Mouse (Mus musculus): ENCODE measurements around the gene Polq. TPM values are rescaled to one million over a fixed set of nuclear protein-coding genes. Genes with fewer than 3 reads are reported as not detected.

The Polq gene
- 0.85 TPM in 1 of 2 replicates, not detected in the other for polyA plus RNA-seq (2012; ENCODE audit: insufficient read depth, low replicate concordance)

DNA sequence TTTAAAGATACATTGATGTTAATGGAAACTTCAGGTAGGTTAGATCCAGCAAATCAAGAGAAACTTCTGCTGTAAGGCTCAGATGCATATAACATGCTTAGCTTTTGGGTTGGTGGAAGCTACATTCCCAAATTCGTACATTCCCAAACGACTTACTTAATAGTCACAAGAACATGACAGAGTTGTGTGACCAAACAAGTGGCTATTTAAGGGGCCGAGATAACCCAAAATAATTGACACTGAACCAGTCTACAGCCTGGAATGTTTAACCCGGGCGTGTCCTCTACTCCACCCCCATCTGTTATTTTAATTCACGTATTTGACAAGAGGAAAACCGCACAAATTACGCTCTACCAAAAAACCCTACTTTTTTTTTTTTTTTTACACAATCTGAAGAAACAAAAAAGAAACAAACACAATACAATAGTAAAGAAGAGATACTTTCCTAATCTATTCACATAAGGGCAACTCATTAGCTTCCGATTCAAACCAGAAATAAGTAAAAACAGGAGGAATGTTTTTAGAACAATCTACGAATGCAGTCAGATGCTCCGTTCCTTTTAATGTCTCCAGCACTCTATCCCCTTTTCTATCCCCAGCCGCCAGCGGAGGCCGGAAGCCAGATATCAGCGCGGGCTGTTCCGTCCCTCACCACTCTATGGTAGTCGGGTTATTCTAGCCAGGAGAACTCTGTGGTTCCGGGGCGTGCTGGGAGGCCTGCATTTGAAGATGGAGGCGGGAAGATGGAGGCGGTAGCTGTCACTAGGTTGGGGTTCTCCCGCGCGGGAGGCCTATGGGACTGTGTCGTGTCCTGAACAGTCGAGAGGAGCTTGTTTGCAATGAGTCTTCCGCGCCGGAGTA, at the start of gene Polq:
Polq (plus strand) TSS at position 726 of the 861 bp plus-strand sequence.
- Histone ChIP-seq H3K4me1 (peaks cover 43% of the 10 kb centered on the region), H3K36me3 (replicated peaks; ENCODE audit: low read length) (peaks cover 22% of the 10 kb centered on the region), H3K27me3 (replicated peaks) (no peaks in the 10 kb centered on the region), H3K9me3 (no peaks in the 10 kb centered on the region), H3K4me3 (replicated peaks) (peak within 1 kb of the TSS; percentile 93)
- peak; percentile 77; the same call in 1 of the 2 replicates for TF ChIP-seq FLI1 (IDR thresholded peaks at IDR 0.05; ENCODE audit: low read length)
- no peak; the same call in 2 of the 3 replicates for TF ChIP-seq GATA1 (IDR thresholded peaks at IDR 0.05; ENCODE audit: borderline replicate concordance, low read length)

DNA sequence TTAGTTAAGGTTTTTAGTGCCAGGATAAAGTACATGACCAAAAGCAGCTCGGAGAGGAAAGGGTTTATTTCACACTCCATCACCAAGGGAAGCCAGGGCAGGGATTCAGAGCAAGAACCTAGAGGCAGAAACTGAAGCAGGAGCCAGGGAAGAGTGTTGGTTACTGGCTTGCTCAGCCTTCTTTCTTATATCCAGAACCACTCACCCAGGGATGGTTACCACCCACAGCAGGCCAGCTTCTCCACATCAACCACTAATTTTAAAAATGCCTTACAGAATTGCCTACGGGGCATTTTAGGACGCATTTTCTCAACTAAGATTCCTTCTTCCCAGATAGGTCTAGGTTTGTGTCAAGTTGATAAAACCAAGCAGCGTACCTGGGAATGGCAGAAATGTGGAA, 48.2 kb upstream of the Polq start:
- Histone ChIP-seq H3K27me3 (replicated peaks) (no peaks in the 10 kb centered on the region), H3K9me3 (no peaks in the 10 kb centered on the region), H3K36me3 (replicated peaks; ENCODE audit: low read length) (peaks cover 71% of the 10 kb centered on the region), H3K4me3 (replicated peaks) (no peak overlapping the region), H3K4me1 (no peaks in the 10 kb centered on the region)
- TF ChIP-seq GATA1 (IDR thresholded peaks at IDR 0.05; ENCODE audit: borderline replicate concordance, low read length), result no peak

DNA sequence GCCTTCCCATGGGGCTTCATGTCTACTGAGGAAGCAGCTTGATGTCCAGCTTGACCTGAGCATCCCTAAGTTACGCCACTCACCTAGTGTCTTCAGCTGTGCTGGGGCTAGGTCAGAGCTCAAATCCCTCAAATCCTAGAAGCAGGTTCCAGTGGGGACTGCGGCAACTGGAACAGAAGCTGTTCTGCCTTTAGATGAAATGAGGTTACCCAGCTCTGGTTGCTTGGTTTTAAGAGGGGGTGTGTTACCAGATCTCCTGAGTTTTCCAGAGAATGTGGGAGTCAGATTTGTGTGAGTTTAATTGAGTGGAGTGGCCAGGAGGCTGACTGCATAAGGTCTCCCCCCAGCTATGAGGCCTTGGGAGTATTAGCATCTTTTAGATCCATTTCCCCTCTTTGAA, 32.5 kb upstream of the Polq start:
- TF ChIP-seq FLI1 (IDR thresholded peaks at IDR 0.05; ENCODE audit: low read length), result no peak
- TF ChIP-seq GATA1 (IDR thresholded peaks at IDR 0.05; ENCODE audit: borderline replicate concordance, low read length), result no peak
- peaks cover 2% of the 10 kb centered on the region for H3K36me3 ChIP-seq (replicated peaks; ENCODE audit: low read length)
- 0 out of 2 replicates have a peak, but pooled peaks cover 4% of the 10 kb centered on the region for H3K4me1 ChIP-seq
- H3K27me3 ChIP-seq (replicated peaks), result peaks cover 2% of the 10 kb centered on the region
- H3K4me3 ChIP-seq (replicated peaks), result no peak overlapping the region
- H3K9me3 ChIP-seq, result peaks cover 12% of the 10 kb centered on the region

DNA sequence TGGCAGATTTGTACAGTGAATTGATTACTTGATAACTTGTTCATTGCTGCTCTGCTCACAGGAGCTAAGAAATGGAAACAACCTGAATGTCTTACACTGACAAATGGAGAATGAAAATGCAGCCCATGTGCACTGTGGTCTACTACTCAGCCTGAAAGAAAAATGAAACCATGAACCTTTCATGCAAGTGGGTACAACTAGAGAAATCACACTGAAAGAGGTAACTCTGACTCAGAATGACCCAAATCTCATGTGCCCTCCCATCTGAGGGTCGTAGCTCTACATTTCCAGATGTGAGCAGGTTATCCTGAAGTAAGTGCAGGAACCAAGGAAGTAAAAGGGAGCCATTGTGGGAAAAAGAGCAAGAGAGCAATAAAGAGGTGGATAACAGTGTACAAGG, 27.8 kb upstream of the Polq start:
- TF ChIP-seq GATA1 (IDR thresholded peaks at IDR 0.05; ENCODE audit: borderline replicate concordance, low read length) (no peak), FLI1 (IDR thresholded peaks at IDR 0.05; ENCODE audit: low read length) (no peak)
- H3K4me1 ChIP-seq, result peaks cover 23% of the 10 kb centered on the region
- peaks cover 12% of the 10 kb centered on the region for H3K9me3 ChIP-seq
- peaks cover 2% of the 10 kb centered on the region for H3K27me3 ChIP-seq (replicated peaks)
- H3K36me3 ChIP-seq (replicated peaks; ENCODE audit: low read length), result peaks cover 2% of the 10 kb centered on the region
- H3K4me3 ChIP-seq (replicated peaks), result no peak overlapping the region

DNA sequence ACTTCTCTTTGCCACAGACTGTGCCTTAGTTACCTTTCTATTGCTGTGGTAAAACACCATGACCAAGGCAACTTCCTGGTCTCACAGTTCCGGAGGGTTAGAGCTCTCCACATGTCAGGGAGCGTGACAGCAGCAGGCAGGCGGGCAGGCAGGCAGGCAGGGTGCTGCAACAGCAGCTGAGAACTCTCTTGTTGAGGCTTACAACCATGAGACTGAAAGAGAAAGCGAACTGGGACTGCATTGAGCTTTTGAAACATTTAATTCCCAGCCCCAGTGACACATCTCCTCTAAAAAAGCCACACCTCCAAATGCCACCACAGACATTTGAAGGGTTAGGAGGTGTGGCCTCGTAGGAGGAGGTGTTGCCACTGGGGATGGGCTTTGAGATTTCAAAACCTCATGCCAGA, 25.9 kb upstream of the Polq start:
- H3K4me1 ChIP-seq, result peaks cover 41% of the 10 kb centered on the region
- H3K36me3 ChIP-seq (replicated peaks; ENCODE audit: low read length), result peaks cover 2% of the 10 kb centered on the region
- no peak for TF ChIP-seq FLI1 (IDR thresholded peaks at IDR 0.05; ENCODE audit: low read length)
- no peak for TF ChIP-seq GATA1 (IDR thresholded peaks at IDR 0.05; ENCODE audit: borderline replicate concordance, low read length)
- H3K27me3 ChIP-seq (replicated peaks), result no peaks in the 10 kb centered on the region
- H3K9me3 ChIP-seq, result peaks cover 10% of the 10 kb centered on the region
- peak overlapping the region; percentile 87 for H3K4me3 ChIP-seq (replicated peaks)

DNA sequence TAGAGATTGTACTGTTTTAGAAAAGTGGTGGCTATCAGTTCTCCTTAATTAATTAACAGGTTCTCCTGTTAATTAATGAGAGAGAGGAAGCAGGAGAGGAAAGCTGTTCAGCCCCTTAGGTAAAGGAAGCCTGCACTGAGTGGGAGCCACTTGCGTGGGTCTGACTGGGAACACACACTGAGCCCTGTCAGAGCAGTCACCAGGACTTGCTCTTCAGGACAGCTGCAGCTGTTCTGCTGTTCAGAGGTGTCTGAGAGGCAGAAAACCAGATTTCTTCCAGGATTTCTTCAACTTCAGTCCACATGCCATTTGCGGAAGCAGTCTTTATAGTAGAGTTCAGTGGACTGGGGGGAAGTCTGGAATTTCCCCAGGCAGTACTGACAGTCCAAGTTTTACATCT, 24.2 kb upstream of the Polq start:
- no peak overlapping the region for H3K4me3 ChIP-seq (replicated peaks)
- TF ChIP-seq FLI1 (IDR thresholded peaks at IDR 0.05; ENCODE audit: low read length), result no peak
- TF ChIP-seq GATA1 (IDR thresholded peaks at IDR 0.05; ENCODE audit: borderline replicate concordance, low read length), result no peak
- no peaks in the 10 kb centered on the region for H3K36me3 ChIP-seq (replicated peaks; ENCODE audit: low read length)
- H3K9me3 ChIP-seq, result peaks cover under 1% of the 10 kb centered on the region
- H3K4me1 ChIP-seq, result peaks cover 46% of the 10 kb centered on the region
- no peaks in the 10 kb centered on the region for H3K27me3 ChIP-seq (replicated peaks)

DNA sequence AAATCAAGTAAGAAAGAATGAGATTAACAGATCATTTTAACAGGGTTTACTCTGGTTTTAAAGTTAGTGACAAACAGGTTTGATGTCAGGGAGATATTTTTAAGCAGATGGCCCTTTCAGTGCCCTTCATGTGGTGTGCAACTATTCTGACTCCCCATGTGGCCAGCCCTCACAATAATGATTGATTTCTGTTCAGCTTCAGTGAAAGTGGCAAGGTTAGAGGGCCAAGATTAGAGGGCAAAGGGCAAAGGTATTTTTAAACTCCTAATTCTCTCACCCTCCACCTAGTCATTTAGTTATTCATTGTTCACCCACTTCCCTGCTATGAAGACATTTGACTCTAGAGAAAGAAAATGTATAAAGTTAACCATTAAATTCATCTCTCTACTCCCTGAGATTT, 23.5 kb upstream of the Polq start:
- peaks cover 46% of the 10 kb centered on the region for H3K4me1 ChIP-seq
- no peaks in the 10 kb centered on the region for H3K27me3 ChIP-seq (replicated peaks)
- H3K9me3 ChIP-seq, result peaks cover 7% of the 10 kb centered on the region
- no peak overlapping the region for H3K4me3 ChIP-seq (replicated peaks)
- H3K36me3 ChIP-seq (replicated peaks; ENCODE audit: low read length), result peaks cover 2% of the 10 kb centered on the region
- no peak for TF ChIP-seq FLI1 (IDR thresholded peaks at IDR 0.05; ENCODE audit: low read length)
- TF ChIP-seq GATA1 (IDR thresholded peaks at IDR 0.05; ENCODE audit: borderline replicate concordance, low read length), result no peak

DNA sequence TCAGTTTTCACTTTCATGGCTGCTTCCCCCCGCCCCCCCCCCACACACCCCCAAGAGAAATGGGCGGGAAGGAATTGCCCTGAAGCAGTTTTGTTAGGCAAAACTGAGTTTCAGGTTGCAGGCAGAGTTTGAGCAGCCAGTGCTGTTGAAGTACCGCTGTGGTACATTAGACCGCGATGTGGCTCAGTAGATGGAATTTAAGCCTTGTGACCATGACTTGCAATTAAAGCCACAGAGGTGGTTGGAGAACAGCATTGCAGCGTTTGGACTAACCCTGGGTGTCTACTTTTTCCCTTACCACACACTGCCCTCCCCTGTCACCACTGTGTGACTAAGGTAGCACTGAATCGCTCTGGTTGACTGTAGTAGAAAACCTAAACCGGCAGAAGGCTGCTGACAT, 22.1 kb upstream of the Polq start:
- Histone ChIP-seq H3K27me3 (replicated peaks) (no peaks in the 10 kb centered on the region), H3K36me3 (replicated peaks; ENCODE audit: low read length) (peaks cover 2% of the 10 kb centered on the region), H3K4me3 (replicated peaks) (peak overlapping the region; percentile 40), H3K9me3 (peaks cover 9% of the 10 kb centered on the region), H3K4me1 (peaks cover 42% of the 10 kb centered on the region)
- no peak for TF ChIP-seq GATA1 (IDR thresholded peaks at IDR 0.05; ENCODE audit: borderline replicate concordance, low read length)

DNA sequence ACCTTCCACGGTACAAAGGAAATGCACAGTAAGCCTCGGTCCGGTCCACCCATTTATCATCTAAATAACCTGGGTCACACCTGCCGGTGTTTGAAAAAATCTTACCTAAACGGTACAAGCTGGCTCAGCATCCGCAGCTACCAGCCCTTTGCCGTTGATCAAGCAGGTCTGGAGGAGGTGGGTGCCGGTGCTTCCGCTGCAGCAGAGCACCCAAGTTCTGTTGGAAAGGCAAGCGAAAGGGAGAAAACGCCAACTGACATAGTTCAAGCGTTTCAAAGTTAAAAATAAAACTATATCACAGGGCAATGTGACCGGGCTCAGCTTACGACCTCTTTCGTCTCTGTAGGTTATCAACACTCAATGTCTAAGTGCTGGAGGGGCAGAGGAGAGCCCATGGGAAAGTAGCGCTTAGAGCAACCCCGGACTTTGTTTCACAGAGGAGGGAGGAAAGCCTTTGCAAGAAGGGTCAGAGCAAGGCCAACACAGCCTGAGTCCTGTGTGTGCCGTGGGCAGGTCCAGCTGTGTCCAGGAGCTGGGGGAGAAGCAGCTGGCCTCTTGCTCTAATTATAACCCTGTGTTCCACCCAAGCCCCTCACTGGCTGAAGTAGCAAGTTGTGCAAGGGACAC, 21.5 kb upstream of the Polq start, which contains the start of gene Fbxo40:
Fbxo40 (minus strand) TSS at position 469 of the 627 bp plus-strand sequence.
- H3K9me3 ChIP-seq, result peaks cover 9% of the 10 kb centered on the region
- peaks cover 2% of the 10 kb centered on the region for H3K36me3 ChIP-seq (replicated peaks; ENCODE audit: low read length)
- no peaks in the 10 kb centered on the region for H3K27me3 ChIP-seq (replicated peaks)
- peaks cover 40% of the 10 kb centered on the region for H3K4me1 ChIP-seq
- no peak for TF ChIP-seq FLI1 (IDR thresholded peaks at IDR 0.05; ENCODE audit: low read length)
- no peak for TF ChIP-seq GATA1 (IDR thresholded peaks at IDR 0.05; ENCODE audit: borderline replicate concordance, low read length)
- H3K4me3 ChIP-seq (replicated peaks), result peak within 1 kb of the TSS; percentile 40

DNA sequence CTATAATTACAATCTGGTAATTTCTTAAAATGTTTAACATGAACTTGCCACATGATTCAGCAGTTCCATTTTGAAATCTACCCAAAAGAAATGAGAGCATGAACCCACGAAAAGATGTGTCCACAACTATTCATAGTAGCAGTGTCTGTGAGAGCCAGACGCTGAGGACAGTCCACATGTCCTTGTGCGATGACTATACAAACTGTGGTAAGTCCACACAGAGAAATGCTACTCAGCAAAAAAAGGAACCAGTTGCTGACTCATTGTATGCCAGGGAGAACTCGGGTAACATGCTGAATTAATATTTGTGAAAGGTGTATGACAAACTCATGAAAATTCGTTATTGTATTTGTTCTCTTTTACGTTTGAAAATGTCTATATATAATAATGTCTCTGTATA, 13.9 kb upstream of the Polq start:
- Histone ChIP-seq H3K4me3 (replicated peaks) (peak overlapping the region; percentile 64), H3K9me3 (peaks cover 6% of the 10 kb centered on the region), H3K36me3 (replicated peaks; ENCODE audit: low read length) (peaks cover under 1% of the 10 kb centered on the region), H3K4me1 (peaks cover 27% of the 10 kb centered on the region), H3K27me3 (replicated peaks) (no peaks in the 10 kb centered on the region)
- TF ChIP-seq FLI1 (IDR thresholded peaks at IDR 0.05; ENCODE audit: low read length) (no peak), GATA1 (IDR thresholded peaks at IDR 0.05; ENCODE audit: borderline replicate concordance, low read length) (no peak)

All from megakaryocyte, embryonic 14.5 days (primary cell).